Mouse (Mus musculus) effector memory CD4-positive, alpha-beta T cell, adult 5 months (primary cell): Measurements from ENCODE around the gene F5. TPM values are rescaled to one million over a fixed set of nuclear protein-coding genes. Genes with fewer than 3 reads are reported as not detected.

ENCODE experiments used
- polyA plus RNA-seq: library from polyadenylated mRNA; unstranded; fragments of 100-300 nt; shearing (Covaris generic); gene quantifications from one replicate; pipeline ENCODE4 v1.2.1, GENCODE M21; 2017

F5 gene
- polyA plus RNA-seq: not detected

GRCm38 (mm10) chr1:164151387-164152088 is at the start of gene F5:
TSS of gene F5 (plus strand) at chr1:164151838.

GRCm38 (mm10) chr1:164114947-164115493 is 36.6 kb upstream of the F5 start, which contains the start of gene Selp:
TSS of gene Selp (plus strand) at chr1:164115264.

GRCm38 (mm10) chr1:164248465-164249331 is 97.1 kb downstream of the F5 start, which contains the start of gene Slc19a2:
TSS of gene Slc19a2 (plus strand) at chr1:164249046.

Other genes with a start within 250 kb of the F5 start
- gene Scyl3, start 222.7 kb upstream of the F5 start, polyA plus RNA-seq: 36.5 TPM
- gene BC055324, start 157.0 kb upstream of the F5 start, polyA plus RNA-seq: 4.9 TPM
- gene Mettl18, start 156.9 kb upstream of the F5 start, polyA plus RNA-seq: 4.7 TPM
- gene Sele, start 103.6 kb upstream of the F5 start, polyA plus RNA-seq: not detected
- 14.6 TPM for gene Sell, start 89.9 kb upstream of the F5 start, polyA plus RNA-seq
- not detected for gene Selp, start 36.6 kb upstream of the F5 start, polyA plus RNA-seq
- gene Slc19a2, start 97.2 kb downstream of the F5 start, polyA plus RNA-seq: 7.2 TPM
- gene Ccdc181, start 123.7 kb downstream of the F5 start, polyA plus RNA-seq: 4.1 TPM
- gene Nme7, start 152.3 kb downstream of the F5 start, polyA plus RNA-seq: 6.0 TPM
- 12.6 TPM for gene Blzf1, start 155.7 kb downstream of the F5 start, polyA plus RNA-seq